ENCODE assay signal across 8 mouse cellular contexts in the genomic region with DNA sequence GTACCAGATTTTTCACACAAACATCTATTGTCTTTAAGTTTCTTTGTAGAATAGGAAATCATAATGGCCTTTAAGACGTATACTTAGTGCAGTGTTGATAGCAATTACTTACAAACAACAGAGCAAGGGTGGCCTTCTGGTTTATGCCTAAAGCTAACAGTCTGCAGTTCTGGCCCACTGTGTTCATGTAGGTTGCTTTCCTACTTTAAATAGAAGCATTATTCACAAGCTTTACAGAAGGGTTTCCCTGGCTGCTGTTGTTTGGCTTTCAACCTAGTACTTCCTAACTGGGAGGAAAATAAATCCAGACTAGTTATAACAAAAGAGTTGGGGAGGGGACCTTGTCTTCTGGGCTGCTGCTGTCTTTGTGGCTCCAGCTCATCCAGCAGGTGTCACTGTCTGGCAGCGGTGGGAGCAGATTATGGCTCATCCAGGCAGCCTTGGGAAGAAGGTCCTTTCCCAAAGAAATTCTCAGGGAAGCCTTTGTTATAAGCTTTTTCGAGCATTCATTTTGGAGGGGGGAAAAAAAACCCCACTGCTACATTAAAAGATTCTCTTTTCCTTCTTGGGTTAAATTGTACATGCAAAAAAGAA.
DNase-seq lines count a peak whose midpoint lies in the region; ATAC-seq and TF ChIP-seq lines count a peak whose summit lies in the region.

No protein-coding gene starts in this region.

- no peak for TF ChIP-seq POLR2A in brain, embryonic 14.5 days (IDR thresholded peaks at IDR 0.05; ENCODE audit: borderline replicate concordance, extremely low read depth, insufficient read depth, insufficient read length, poor library complexity, severe bottlenecking)

- no peaks in the 10 kb centered on the region for H3K27me3 ChIP-seq in kidney, postnatal 0 days (ENCODE audit: insufficient read depth, low read length)
- H3K27me3 ChIP-seq in kidney, embryonic 15.5 days: no peaks in the 10 kb centered on the region

- 52% methylated on average over 3 of the region's 3 CpGs for WGBS in kidney, postnatal 0 days
- WGBS in kidney, embryonic 15.5 days: 54% methylated on average over 3 of the region's 3 CpGs

- no peak overlapping the region for H3K4me3 ChIP-seq in kidney, postnatal 0 days (replicated peaks; ENCODE audit: low read depth, low read length)
- no peak overlapping the region for H3K4me3 ChIP-seq in kidney, embryonic 15.5 days (replicated peaks)

- peak; percentile 79 for TF ChIP-seq CTCF in kidney, postnatal 0 days (IDR thresholded peaks at IDR 0.05; ENCODE audit: low read depth)
- peak; percentile 70 for TF ChIP-seq CTCF in brain, embryonic 14.5 days (IDR thresholded peaks at IDR 0.05; ENCODE audit: borderline replicate concordance, extremely low read depth, insufficient read depth, insufficient read length)

- no peak overlapping the region for H3K9ac ChIP-seq in kidney, postnatal 0 days (ENCODE audit: low read depth, low read length)
- H3K9ac ChIP-seq in kidney, embryonic 15.5 days: no peak overlapping the region

- no peaks in the 10 kb centered on the region for H3K4me1 ChIP-seq in kidney, postnatal 0 days (replicated peaks; ENCODE audit: insufficient read depth, low read length)
- H3K4me1 ChIP-seq in kidney, embryonic 15.5 days: peaks cover 5% of the 10 kb centered on the region; the same call in 1 of the 2 replicates

- H3K9me3 ChIP-seq in kidney, postnatal 0 days (replicated peaks; ENCODE audit: low read length): no peaks in the 10 kb centered on the region
- no peaks in the 10 kb centered on the region for H3K9me3 ChIP-seq in kidney, embryonic 15.5 days (replicated peaks)

- peak; percentile 61 for DNase-seq in kidney, postnatal 0 days (ENCODE audit: low spot score)
- DNase-seq in MN1 (ENCODE audit: low spot score): peak; percentile 10
- peak; percentile 77 for DNase-seq in brain, embryonic 14.5 days (ENCODE audit: low read depth)
- peak; percentile 57 for DNase-seq in kidney, postnatal 14 days
- peak; percentile 30 for DNase-seq in retina, adult 2 months (ENCODE audit: low read depth, low spot score)
- DNase-seq in urinary bladder, adult 2 months (ENCODE audit: low spot score): no peak
- no peak for DNase-seq in urinary bladder, postnatal 10 days (ENCODE audit: low spot score)

- peaks cover 16% of the 10 kb centered on the region for H3K36me3 ChIP-seq in kidney, postnatal 0 days (ENCODE audit: insufficient read depth, low read length)
- H3K36me3 ChIP-seq in kidney, embryonic 15.5 days: peaks cover 52% of the 10 kb centered on the region

- H3K4me2 ChIP-seq in kidney, postnatal 0 days (ENCODE audit: low read length): no peak overlapping the region
- no peak overlapping the region for H3K4me2 ChIP-seq in kidney, embryonic 15.5 days

- no peak overlapping the region for H3K27ac ChIP-seq in kidney, postnatal 0 days
- H3K27ac ChIP-seq in kidney, embryonic 15.5 days: no peak overlapping the region

- no peak for ATAC-seq in kidney, postnatal 0 days (replicated peaks; ENCODE audit: low FRiP score, low read depth)
- no peak for ATAC-seq in kidney, embryonic 15.5 days (replicated peaks; ENCODE audit: low FRiP score)

Comparison
In these comparisons a context has a peak if more than half of its experiments do, and no peak if none do; other contexts are left out.
1. DNase-seq: peak in kidney, postnatal 0 days (single experiment), MN1 (single experiment), brain, embryonic 14.5 days (single experiment), kidney, postnatal 14 days (single experiment) and retina, adult 2 months (single experiment); none in urinary bladder, adult 2 months (single experiment) and urinary bladder, postnatal 10 days (single experiment).